Mouse (Mus musculus) bone marrow macrophage, adult 2 months (primary cell): ENCODE data around the gene Gm20388.

ENCODE experiments used
- CTCF ChIP-seq: IDR thresholded peaks from 2 replicates; pipeline ENCODE4 v1.5.1; 2012; ENCODE audit warnings: low read depth, mild to moderate bottlenecking, low read length, moderate library complexity
- POLR2A ChIP-seq: IDR thresholded peaks from 2 replicates; pipeline ENCODE4 v1.6.1; 2012; ENCODE audit warnings: mild to moderate bottlenecking, low read depth, low read length, borderline replicate concordance

GRCm38 (mm10) chr8:123633801-123634200 is 3723.2 kb downstream of the Gm20388 start:
- TF ChIP-seq POLR2A, result no peak
- no peak for TF ChIP-seq CTCF
